Mouse (Mus musculus): ENCODE measurements around the gene Wnt1. TPM values are rescaled to one million over a fixed set of nuclear protein-coding genes. Genes with fewer than 3 reads are reported as not detected.

The Wnt1 gene
- not detected for total RNA-seq (2023)

DNA sequence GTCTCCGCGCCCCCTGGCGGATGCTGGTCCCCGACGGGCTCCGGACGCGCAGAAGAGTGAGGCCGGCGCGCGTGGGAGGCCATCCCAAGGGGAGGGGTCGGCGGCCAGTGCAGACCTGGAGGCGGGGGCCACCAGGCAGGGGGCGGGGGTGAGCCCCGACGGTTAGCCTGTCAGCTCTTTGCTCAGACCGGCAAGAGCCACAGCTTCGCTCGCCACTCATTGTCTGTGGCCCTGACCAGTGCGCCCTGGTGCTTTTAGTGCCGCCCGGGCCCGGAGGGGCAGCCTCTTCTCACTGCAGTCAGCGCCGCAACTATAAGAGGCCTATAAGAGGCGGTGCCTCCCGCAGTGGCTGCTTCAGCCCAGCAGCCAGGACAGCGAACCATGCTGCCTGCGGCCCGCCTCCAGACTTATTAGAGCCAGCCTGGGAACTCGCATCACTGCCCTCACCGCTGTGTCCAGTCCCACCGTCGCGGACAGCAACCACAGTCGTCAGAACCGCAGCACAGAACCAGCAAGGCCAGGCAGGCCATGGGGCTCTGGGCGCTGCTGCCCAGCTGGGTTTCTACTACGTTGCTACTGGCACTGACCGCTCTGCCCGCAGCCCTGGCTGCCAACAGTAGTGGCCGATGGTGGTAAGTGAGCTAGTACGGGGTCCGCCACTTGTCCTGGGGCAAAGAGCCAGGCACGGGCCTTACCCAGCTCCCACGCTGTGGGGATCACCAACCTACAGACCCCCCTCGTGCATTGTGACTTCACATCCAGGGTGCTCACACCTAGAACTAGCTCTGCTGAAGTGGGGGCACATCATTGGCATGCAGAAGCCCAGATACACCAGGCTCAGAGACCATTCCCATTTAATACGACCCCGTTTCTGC lies at the start of gene Wnt1:
TSS of gene Wnt1 (plus strand) at position 197 of the 875 bp plus-strand sequence.

GRCm38 (mm10) chr15:98762670-98763529 lies 26.8 kb upstream of the Wnt1 start, which contains the start of gene Arf3:
Arf3 (minus strand) TSS chr15:98763214.

GRCm38 (mm10) chr15:98777762-98778161 lies 11.9 kb upstream of the Wnt1 start, which contains the start of gene Wnt10b:
Wnt10b (minus strand) TSS chr15:98778150.

DNA sequence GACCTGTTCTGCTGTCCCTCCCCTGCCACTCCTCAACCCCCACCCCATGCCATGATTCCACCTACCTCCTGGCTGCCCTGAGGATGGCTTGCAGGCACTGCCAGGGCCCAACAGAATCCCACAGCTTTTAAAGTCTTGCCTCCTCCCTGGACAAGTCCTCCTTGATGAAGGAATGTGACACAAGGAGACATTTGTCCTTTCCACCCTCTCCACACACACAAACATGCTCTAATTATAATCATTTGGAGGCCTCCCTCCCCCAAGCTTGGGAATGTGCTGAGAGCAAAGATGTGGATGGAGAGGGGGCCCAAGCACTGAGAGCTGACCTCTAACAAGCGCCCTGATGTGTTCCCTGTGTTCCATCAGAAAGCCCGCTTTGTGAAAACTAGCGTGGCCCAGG lies 19.7 kb downstream of the Wnt1 start, which contains the start of gene Ddn:
TSS of gene Ddn (minus strand) at position 101 of the 400 bp plus-strand sequence.

GRCm38 (mm10) chr15:98830736-98831683 lies 41.4 kb downstream of the Wnt1 start, which contains the start of gene Prkag1:
Prkag1 (minus strand) TSS chr15:98831521.

Other genes starting within 250 kb of the Wnt1 start
- gene Ccnt1, start 218.9 kb upstream of the Wnt1 start, total RNA-seq (2023), result 100 to 1,000 TPM; 134 to 143 TPM
- not detected for gene 4930415O20Rik, start 218.9 kb upstream of the Wnt1 start, total RNA-seq (2023)
- 1 to 10 TPM; 4.3 to 4.5 TPM for gene Adcy6, start 179.8 kb upstream of the Wnt1 start, total RNA-seq (2023)
- gene Cacnb3, start 159.0 kb upstream of the Wnt1 start, total RNA-seq (2023), result not detected
- 100 to 1,000 TPM; 134 to 152 TPM for gene Ddx23, start 127.0 kb upstream of the Wnt1 start, total RNA-seq (2023)
- not detected for gene Rnd1, start 112.4 kb upstream of the Wnt1 start, total RNA-seq (2023)
- gene Ccdc65, start 81.7 kb upstream of the Wnt1 start, total RNA-seq (2023), result not detected
- gene Fkbp11, start 61.7 kb upstream of the Wnt1 start, total RNA-seq (2023), result 10 to 100 TPM; 24.6 to 26.6 TPM
- 10 to 100 TPM; 89.5 to 91.6 TPM for gene Arf3, start 26.6 kb upstream of the Wnt1 start, total RNA-seq (2023)
- gene Wnt10b, start 11.7 kb upstream of the Wnt1 start, total RNA-seq (2023), result under 1 TPM; 0.83 to 0.87 TPM
- under 1 TPM; 0.23 to 0.30 TPM for gene Ddn, start 19.6 kb downstream of the Wnt1 start, total RNA-seq (2023)
- gene Prkag1, start 41.7 kb downstream of the Wnt1 start, total RNA-seq (2023), result 10 to 100 TPM; 76.9 to 79.0 TPM
- 100 to 1,000 TPM; 192 to 206 TPM for gene Kmt2d, start 81.3 kb downstream of the Wnt1 start, total RNA-seq (2023)
- 10 to 100 TPM; 19.5 to 22.6 TPM for gene Rhebl1, start 104.7 kb downstream of the Wnt1 start, total RNA-seq (2023)
- under 1 TPM in 1 of 2 experiments, not detected in 1; 0.65 TPM for gene Dhh, start 108.7 kb downstream of the Wnt1 start, total RNA-seq (2023)
- gene Lmbr1l, start 128.4 kb downstream of the Wnt1 start, total RNA-seq (2023), result 100 to 1,000 TPM; 266 to 275 TPM
- 100 to 1,000 TPM; 145 to 154 TPM for gene Tuba1b, start 144.7 kb downstream of the Wnt1 start, total RNA-seq (2023)
- not detected for gene Gm49450, start 163.7 kb downstream of the Wnt1 start, total RNA-seq (2023)
- 100 to 1,000 TPM in 1 of 2 experiments, 10 to 100 TPM in 1; 83.7 to 117 TPM for gene Tuba1a, start 163.8 kb downstream of the Wnt1 start, total RNA-seq (2023)
- 10 to 100 TPM; 53.7 to 71.4 TPM for gene Tuba1c, start 240.0 kb downstream of the Wnt1 start, total RNA-seq (2023)

Measured in B cell, adult 67 days (primary cell).